11 mouse cellular contexts compared by ENCODE assay signal in the genomic region with DNA sequence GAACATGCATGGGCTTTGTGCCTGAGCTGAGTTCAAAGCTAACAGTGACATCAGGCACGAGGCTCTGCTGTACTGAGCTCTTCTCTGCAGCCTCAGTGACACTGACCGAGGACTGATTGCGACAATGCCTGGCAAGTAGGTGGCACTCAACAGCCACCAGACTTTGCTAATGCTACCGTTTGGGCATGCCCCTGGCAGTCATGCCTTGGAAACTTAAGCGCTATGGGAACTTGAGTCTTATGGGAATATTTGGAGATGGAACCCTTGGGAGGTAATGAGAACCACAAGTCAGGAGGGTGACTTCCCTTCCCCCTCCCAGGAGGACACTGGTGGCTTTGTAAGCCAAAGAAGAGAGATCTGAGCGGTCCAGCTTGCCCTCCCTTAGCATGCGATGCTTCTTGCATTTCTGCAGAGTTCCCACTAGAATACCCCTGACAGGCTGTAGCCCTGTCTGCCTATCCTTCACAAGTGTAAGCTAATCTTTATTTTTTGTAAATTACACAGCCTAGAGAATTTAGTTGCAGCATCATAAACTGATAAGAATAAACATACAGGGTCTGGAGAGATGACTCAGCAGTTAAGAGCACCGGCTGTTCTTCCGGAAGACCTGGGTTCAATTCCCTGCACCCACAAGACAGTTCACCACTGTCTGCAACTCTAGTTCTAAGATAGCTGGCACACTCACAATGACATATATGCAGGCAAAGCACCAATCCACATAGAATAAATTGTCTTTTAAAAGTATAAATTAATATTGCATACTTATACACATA.
DNase-seq lines count a peak whose midpoint lies in the region; ATAC-seq and TF ChIP-seq lines count a peak whose summit lies in the region.
"Had no signal": no experiment of that assay in that cellular context is flagged by ENCODE, and none has a peak within 500 bp of the region (broad histone marks: within the 10 kb centered on the region; RNA-seq: fewer than 3 reads in every experiment).

No protein-coding gene starts in this region.

- DNase-seq in gastrocnemius, adult 2 months: peak; percentile 43
- no peak for DNase-seq in gastrocnemius, adult 8-10 months (ENCODE audit: low spot score in 2 of 2)
- DNase-seq in spleen, postnatal 36 days (ENCODE audit: low spot score in 2 of 2): peak; percentile 15 to 16
- DNase-seq in spleen, postnatal 4 days (ENCODE audit: low spot score in 2 of 2): no peak
- DNase-seq in embryonic facial prominence, embryonic 11.5 days (ENCODE audit: low spot score): no peak
- peak; percentile 17 for DNase-seq in thymus, postnatal 4 days
- no peak for DNase-seq in kidney, postnatal 10 days
- no peak for DNase-seq in frontal cortex, postnatal 36 days (ENCODE audit: low spot score in 2 of 2)
- DNase-seq: lung, embryonic 14.5 days had no signal

- WGBS in embryonic facial prominence, embryonic 11.5 days: 23% methylated on average over 9 of the region's 9 CpGs

- H3K9ac ChIP-seq in embryonic facial prominence, embryonic 11.5 days (replicated peaks; ENCODE audit: low read length): no peak overlapping the region
- H3K9ac ChIP-seq: heart, embryonic 15.5 days; lung, embryonic 14.5 days had no signal

- no peaks in the 10 kb centered on the region for H3K4me1 ChIP-seq in embryonic facial prominence, embryonic 11.5 days (ENCODE audit: control insufficient read depth, insufficient read depth, low read length)

- no peak overlapping the region for H3K4me2 ChIP-seq in embryonic facial prominence, embryonic 11.5 days (ENCODE audit: low read depth, low read length)

- H3K9me3 ChIP-seq in embryonic facial prominence, embryonic 11.5 days (replicated peaks; ENCODE audit: control insufficient read depth, low read length): no peaks in the 10 kb centered on the region
- H3K9me3 ChIP-seq: heart, embryonic 15.5 days had no signal

- intact Hi-C loops in gastrocnemius, adult 2 months (cut with DNase I): loop anchor here (5.0 to 10.0 kb wide), 4 partner anchors 87 to 558 kb away; a partner anchor contains a TSS

- ATAC-seq in embryonic facial prominence, embryonic 11.5 days (replicated peaks; ENCODE audit: insufficient number of reproducible peaks, low FRiP score, low TSS enrichment, low read depth): 0 out of 2 replicates have a peak, but pooled peaks have one; percentile 26
- ATAC-seq: Patski had no signal

- H3K27me3 ChIP-seq in embryonic facial prominence, embryonic 11.5 days (ENCODE audit: control insufficient read depth, insufficient read depth, low read length): no peaks in the 10 kb centered on the region

- H3K4me3 ChIP-seq in gastrocnemius, adult 2 months: no peak overlapping the region
- no peak overlapping the region for H3K4me3 ChIP-seq in embryonic facial prominence, embryonic 11.5 days (ENCODE audit: low read depth, low read length)

- H3K27ac ChIP-seq in gastrocnemius, adult 2 months: no peak overlapping the region
- H3K27ac ChIP-seq in embryonic facial prominence, embryonic 11.5 days (replicated peaks; ENCODE audit: low read depth, low read length): no peak overlapping the region
- H3K27ac ChIP-seq: heart, embryonic 15.5 days had no signal

- H3K36me3 ChIP-seq in embryonic facial prominence, embryonic 11.5 days (replicated peaks; ENCODE audit: control insufficient read depth, insufficient read depth, low read depth, low read length): no peaks in the 10 kb centered on the region
- H3K36me3 ChIP-seq: heart, embryonic 15.5 days had no signal

- no peak; the same call in 1 of the 2 replicates for TF ChIP-seq CTCF in gastrocnemius, adult 2 months (IDR thresholded peaks at IDR 0.05)

Comparison
In these comparisons a context has a peak if more than half of its experiments do, and no peak if none do; other contexts are left out.
1. DNase-seq: peak in gastrocnemius, adult 2 months (single experiment), spleen, postnatal 36 days (2 of 2) and thymus, postnatal 4 days (single experiment); none in gastrocnemius, adult 8-10 months (0 of 2), spleen, postnatal 4 days (0 of 2), embryonic facial prominence, embryonic 11.5 days (single experiment), kidney, postnatal 10 days (single experiment) and frontal cortex, postnatal 36 days (0 of 2).